In genomic region chr8:111439189-111439588, GRCm38 (mm10) we compare ENCODE assay signal across 9 mouse cellular contexts. TPM values are rescaled to one million over a fixed set of nuclear protein-coding genes. Genes with fewer than 3 reads are reported as not detected.
DNase-seq lines count a peak whose midpoint lies in the region; ATAC-seq and TF ChIP-seq lines count a peak whose summit lies in the region.
"Had no signal": no experiment of that assay in that cellular context is flagged by ENCODE, and none has a peak within 500 bp of the region (broad histone marks: within the 10 kb centered on the region; RNA-seq: fewer than 3 reads in every experiment).

No protein-coding gene starts in this region.

- H3K4me2 ChIP-seq in CH12.LX (ENCODE audit: insufficient read depth, low read depth, poor library complexity, severe bottlenecking): no peak overlapping the region
- H3K4me2 ChIP-seq in lung, embryonic 14.5 days: no peak overlapping the region
- H3K4me2 ChIP-seq: midbrain, embryonic 12.5 days had no signal

- no peak for TF ChIP-seq POLR2A in CH12.LX (IDR thresholded peaks at IDR 0.05; ENCODE audit: low read depth, low read length)
- no peak for TF ChIP-seq POLR2A in cortical plate, adult 2 months (IDR thresholded peaks at IDR 0.05; ENCODE audit: extremely low read depth, insufficient read depth, low read length)

- intact Hi-C loops in heart, postnatal 14 days (cut with DNase I): loop anchor here (1.0 kb wide), 1 partner anchor 96 kb away; no protein-coding TSS in a partner anchor

- in situ Hi-C loops in CH12.LX (cut with MboI; ENCODE audit: low pct_ligation_motif_present, low pct_unique_long_range_greater_than_20kb, low sequenced_read_pairs): loop anchor here (5.0 kb wide), 1 partner anchor 87 kb away; no protein-coding TSS in a partner anchor

- peak; percentile 29 to 95; a peak in 3 of 4 replicates for TF ChIP-seq CTCF in CH12.LX (conservative IDR thresholded peaks at IDR 0.05 in 1 of 2, IDR thresholded peaks at IDR 0.05 in 1 of 2; ENCODE audit: low read depth in 2 of 2, low read length in 2 of 2)
- TF ChIP-seq CTCF in cortical plate, adult 2 months (IDR thresholded peaks at IDR 0.05; ENCODE audit: extremely low read depth, insufficient read depth, low read length): peak; percentile 82
- TF ChIP-seq CTCF in lung, embryonic 14.5 days (IDR thresholded peaks at IDR 0.05; ENCODE audit: low read depth): peak; percentile 71

- ATAC-seq in lung, embryonic 14.5 days (ENCODE audit: insufficient read depth): peak; percentile 31

- peaks cover 7% of the 10 kb centered on the region for H3K27me3 ChIP-seq in CH12.LX (replicated peaks)
- H3K27me3 ChIP-seq in lung, embryonic 14.5 days (ENCODE audit: insufficient read depth, low read length): no peaks in the 10 kb centered on the region
- H3K27me3 ChIP-seq: midbrain, embryonic 12.5 days had no signal

- H3K9me3 ChIP-seq in CH12.LX (replicated peaks; ENCODE audit: low read length): no peaks in the 10 kb centered on the region
- H3K9me3 ChIP-seq in lung, embryonic 14.5 days (ENCODE audit: low read depth, low read length): no peaks in the 10 kb centered on the region
- H3K9me3 ChIP-seq: midbrain, embryonic 12.5 days had no signal

- H3K9ac ChIP-seq in CH12.LX (ENCODE audit: insufficient read depth, low read depth): no peak overlapping the region
- no peak overlapping the region for H3K9ac ChIP-seq in lung, embryonic 14.5 days
- H3K9ac ChIP-seq: midbrain, embryonic 12.5 days had no signal

- no peaks in the 10 kb centered on the region for H3K36me3 ChIP-seq in CH12.LX (replicated peaks in 1 of 2; ENCODE audit: control insufficient read depth in 1 of 2, insufficient read depth in 1 of 2, low read length in 1 of 2)
- H3K36me3 ChIP-seq in lung, embryonic 14.5 days (ENCODE audit: insufficient read depth): no peaks in the 10 kb centered on the region
- H3K36me3 ChIP-seq: midbrain, embryonic 12.5 days had no signal

- no peak for TF ChIP-seq EP300 in CH12.LX (IDR thresholded peaks at IDR 0.05; ENCODE audit: low read length)

- dilution Hi-C loops in CH12.LX (cut with MboI; ENCODE audit: extremely low pct_ligation_motif_present, extremely low pct_unique_long_range_greater_than_20kb, low sequenced_read_pairs): no loop called here

- peak; percentile 71 for DNase-seq in CH12.LX (ENCODE audit: extremely low read depth)
- peak; percentile 93 for DNase-seq in adipocyte (ENCODE audit: low spot score)
- peak; percentile 65 to 81 for DNase-seq in heart, postnatal 14 days
- DNase-seq in layer of hippocampus, adult 11-12 months (ENCODE audit: low spot score): peak; percentile 87
- peak; percentile 93 for DNase-seq in lung, embryonic 14.5 days
- peak; percentile 80 to 89 for DNase-seq in right cerebral cortex, postnatal 10 days (ENCODE audit: low spot score in 2 of 2)
- peak; percentile 68 for DNase-seq in yolk sac, embryonic 10.5 days (ENCODE audit: low spot score)

- H3K4me3 ChIP-seq in CH12.LX (replicated peaks in 1 of 3; ENCODE audit: low read depth in 2 of 3, low read length in 2 of 3, poor library complexity in 1 of 3): no peak overlapping the region
- H3K4me3 ChIP-seq in cortical plate, adult 2 months (ENCODE audit: insufficient read depth, low read length): no peak overlapping the region
- no peak overlapping the region for H3K4me3 ChIP-seq in lung, embryonic 14.5 days (ENCODE audit: low read depth, low read length)
- H3K4me3 ChIP-seq: midbrain, embryonic 12.5 days had no signal

- no peaks in the 10 kb centered on the region for H3K79me2 ChIP-seq in CH12.LX (replicated peaks; ENCODE audit: control insufficient read depth, extremely low read depth, insufficient read depth, poor library complexity, severe bottlenecking)

- H3K27ac ChIP-seq in CH12.LX (ENCODE audit: insufficient read depth, low read depth): no peak overlapping the region
- no peak overlapping the region for H3K27ac ChIP-seq in cortical plate, adult 2 months (ENCODE audit: insufficient read depth, low read length)
- no peak overlapping the region for H3K27ac ChIP-seq in lung, embryonic 14.5 days (ENCODE audit: low read depth)
- H3K27ac ChIP-seq: midbrain, embryonic 12.5 days had no signal

- 19% methylated on average over 9 of the region's 9 CpGs for WGBS in lung, embryonic 14.5 days

- peaks cover 3 to 9% of the 10 kb centered on the region in 2 experiments; a peak in 3 of 4 replicates for H3K4me1 ChIP-seq in CH12.LX (ENCODE audit: control insufficient read depth in 1 of 2, insufficient read depth in 2 of 2)
- H3K4me1 ChIP-seq in cortical plate, adult 2 months (ENCODE audit: control insufficient read depth, insufficient read depth, low read length): no peaks in the 10 kb centered on the region
- H3K4me1 ChIP-seq in lung, embryonic 14.5 days (ENCODE audit: insufficient read depth): no peaks in the 10 kb centered on the region
- H3K4me1 ChIP-seq: midbrain, embryonic 12.5 days had no signal

- TF ChIP-seq RAD21 in CH12.LX (IDR thresholded peaks at IDR 0.05; ENCODE audit: low read depth, low read length): peak; percentile 91

TF ChIP-seq in CH12.LX, 34 proteins besides CTCF, POLR2A, EP300 and RAD21:
- TF ChIP-seq NELFE (IDR thresholded peaks at IDR 0.05; ENCODE audit: low read depth, low read length): no peak; the same call in 1 of the 2 replicates
- no peak for TF ChIP-seq ELF1 (IDR thresholded peaks at IDR 0.05; ENCODE audit: low read depth, low read length)
- no peak for TF ChIP-seq MAX (IDR thresholded peaks at IDR 0.05; ENCODE audit: low read length)
- no peak for TF ChIP-seq USF1 (IDR thresholded peaks at IDR 0.05; ENCODE audit: low read depth, low read length)
- no peak for TF ChIP-seq SIN3A (IDR thresholded peaks at IDR 0.05; ENCODE audit: low read length)
- TF ChIP-seq ZC3H11A (IDR thresholded peaks at IDR 0.05; ENCODE audit: low read depth, low read length): peak; percentile 28; the same call in 1 of the 2 replicates
- TF ChIP-seq BHLHE40 (IDR thresholded peaks at IDR 0.05; ENCODE audit: low read depth, low read length): no peak
- no peak for TF ChIP-seq ETS1 (conservative IDR thresholded peaks at IDR 0.05; ENCODE audit: low read depth, low read length)
- TF ChIP-seq ZNF384 (IDR thresholded peaks at IDR 0.05; ENCODE audit: low read depth, low read length): no peak
- no peak for TF ChIP-seq TCF12 (IDR thresholded peaks at IDR 0.05; ENCODE audit: low read depth, low read length)
- peak; percentile 93 for TF ChIP-seq SMC3 (IDR thresholded peaks at IDR 0.05; ENCODE audit: low read depth, low read length)
- no peak for TF ChIP-seq NRF1 (IDR thresholded peaks at IDR 0.05; ENCODE audit: low read depth, low read length)
- TF ChIP-seq TBP (conservative IDR thresholded peaks at IDR 0.05; ENCODE audit: low read depth, low read length): no peak

RNA-seq across cellular contexts. Expression of gene Fa2h, which starts 45.6 kb away (rescaled TPM):
- total RNA-seq in CH12.LX (2012; rRNA removed) (0.04 and 0.08 TPM in 2 replicates), CH12.LX (2014; rRNA removed) (not detected in 2 replicates)
- not detected in 2 replicates for polyA plus RNA-seq in CH12.LX (2012; ENCODE audit: insufficient read length, low read depth)
- 53.4 and 67.1 TPM in 2 replicates for polyA plus RNA-seq in cortical plate, adult 2 months (2012; rRNA removed)
- under 1 TPM; 0.10 to 0.48 TPM for total RNA-seq in heart, postnatal 14 days (2021)
- 0.07 TPM in 1 of 2 replicates, not detected in the other for polyA plus RNA-seq in lung, embryonic 14.5 days (2014; fragmentation: Nextera tagmentation; extraction: Ambion mirVana)

Comparison
In these comparisons a context has a peak if more than half of its experiments do, and no peak if none do; other contexts are left out.
1. RNA of gene Fa2h, which starts 45.6 kb away (polyA plus RNA-seq): 53.4 to 67.1 TPM in cortical plate, adult 2 months; not detected in CH12.LX and 0.07 TPM in lung, embryonic 14.5 days; every median in the first group is over 10 times any median in the second.
2. Peak in every context shown above with its lines, with median percentiles within 50 percentile points of each other: DNase-seq and CTCF ChIP-seq.